ENCODE assay signal across 9 mouse cellular contexts in genomic region chr6:23248313-23249052, GRCm38 (mm10). TPM values are rescaled to one million over a fixed set of nuclear protein-coding genes. Genes with fewer than 3 reads are reported as not detected.
DNase-seq lines count a peak whose midpoint lies in the region; ATAC-seq lines count a peak whose summit lies in the region.
"Had no signal": no experiment of that assay in that cellular context is flagged by ENCODE, and none has a peak within 500 bp of the region (broad histone marks: within the 10 kb centered on the region; RNA-seq: fewer than 3 reads in every experiment).

Gene Fezf1 (minus strand): TSS chr6:23248362.

- H3K4me1 ChIP-seq in lung, embryonic 16.5 days (replicated peaks; ENCODE audit: control insufficient read depth, insufficient read depth, low read length) = peaks cover 7% of the 10 kb centered on the region; the same call in 1 of the 2 replicates
- H3K4me1 ChIP-seq in forebrain, embryonic 10.5 days = peaks cover 79% of the 10 kb centered on the region
- H3K4me1 ChIP-seq in limb, embryonic 13.5 days = peaks cover 30% of the 10 kb centered on the region
- peaks cover 22% of the 10 kb centered on the region for H3K4me1 ChIP-seq in stomach, embryonic 15.5 days

- ATAC-seq in lung, embryonic 16.5 days (ENCODE audit: low read depth) = 0 out of 2 replicates have a peak, but pooled peaks have one; percentile 26
- ATAC-seq in limb, embryonic 13.5 days (ENCODE audit: low FRiP score, low read depth) = no peak
- no peak for ATAC-seq in stomach, embryonic 15.5 days (ENCODE audit: insufficient read depth, low FRiP score, low read depth)

- WGBS in lung, embryonic 16.5 days = under 1% methylated on average over 31 of the region's 31 CpGs
- under 1% methylated on average over 31 of the region's 31 CpGs for WGBS in forebrain, embryonic 10.5 days
- WGBS in limb, embryonic 13.5 days = 1% methylated on average over 31 of the region's 31 CpGs
- under 1% methylated on average over 31 of the region's 31 CpGs for WGBS in stomach, embryonic 15.5 days

- DNase-seq in lung, postnatal 10 days = no peak
- peak; percentile 70 for DNase-seq in forebrain, embryonic 10.5 days (ENCODE audit: extremely low spot score, low spot score)
- no peak for DNase-seq in adrenal gland, postnatal 10 days
- DNase-seq in frontal cortex, adult 2 months (ENCODE audit: extremely low spot score in 1 of 2, low spot score in 1 of 2) = no peak
- no peak for DNase-seq in urinary bladder, postnatal 36 days (ENCODE audit: low spot score in 2 of 2)

- H3K4me2 ChIP-seq in lung, embryonic 16.5 days (ENCODE audit: low read depth, low read length) = peak within 1 kb of the TSS; percentile 80
- peak within 1 kb of the TSS; percentile 75 for H3K4me2 ChIP-seq in limb, embryonic 13.5 days (replicated peaks)
- peak within 1 kb of the TSS; percentile 65 for H3K4me2 ChIP-seq in stomach, embryonic 15.5 days

- H3K4me3 ChIP-seq in lung, embryonic 16.5 days (ENCODE audit: low read length) = peak within 1 kb of the TSS; percentile 50
- H3K4me3 ChIP-seq in forebrain, embryonic 10.5 days = peak within 1 kb of the TSS; percentile 81
- peak within 1 kb of the TSS; percentile 46 for H3K4me3 ChIP-seq in limb, embryonic 13.5 days
- H3K4me3 ChIP-seq in stomach, embryonic 15.5 days (replicated peaks) = peak within 1 kb of the TSS; percentile 36

- H3K9me3 ChIP-seq in lung, embryonic 16.5 days (ENCODE audit: control insufficient read depth, low read length) = no peaks in the 10 kb centered on the region
- H3K9me3 ChIP-seq in forebrain, embryonic 10.5 days = no peaks in the 10 kb centered on the region
- H3K9me3 ChIP-seq in limb, embryonic 13.5 days = no peaks in the 10 kb centered on the region
- no peaks in the 10 kb centered on the region for H3K9me3 ChIP-seq in stomach, embryonic 15.5 days

- no peak within 1 kb of the TSS for H3K9ac ChIP-seq in lung, embryonic 16.5 days (ENCODE audit: low read length)
- H3K9ac ChIP-seq in limb, embryonic 13.5 days = no peak within 1 kb of the TSS
- H3K9ac ChIP-seq in stomach, embryonic 15.5 days = no peak within 1 kb of the TSS
- H3K9ac ChIP-seq: liver, embryonic 14.5 days had no signal

- H3K27ac ChIP-seq in lung, embryonic 16.5 days (ENCODE audit: low read length) = no peak within 1 kb of the TSS
- peak within 1 kb of the TSS; percentile 99 for H3K27ac ChIP-seq in forebrain, embryonic 10.5 days
- H3K27ac ChIP-seq in limb, embryonic 13.5 days = no peak within 1 kb of the TSS
- no peak within 1 kb of the TSS for H3K27ac ChIP-seq in stomach, embryonic 15.5 days
- H3K27ac ChIP-seq: liver, embryonic 14.5 days had no signal

- H3K27me3 ChIP-seq in lung, embryonic 16.5 days (ENCODE audit: control insufficient read depth, insufficient read depth, low read depth, low read length) = peaks cover 87% of the 10 kb centered on the region
- peaks cover 98% of the 10 kb centered on the region for H3K27me3 ChIP-seq in forebrain, embryonic 10.5 days (ENCODE audit: poor library complexity, severe bottlenecking)
- peaks cover 85% of the 10 kb centered on the region for H3K27me3 ChIP-seq in limb, embryonic 13.5 days
- peaks cover 80% of the 10 kb centered on the region for H3K27me3 ChIP-seq in stomach, embryonic 15.5 days (replicated peaks)

- no peaks in the 10 kb centered on the region for H3K36me3 ChIP-seq in lung, embryonic 16.5 days (ENCODE audit: control insufficient read depth, insufficient read depth, low read length)
- H3K36me3 ChIP-seq in forebrain, embryonic 10.5 days (replicated peaks) = peaks cover 8% of the 10 kb centered on the region
- H3K36me3 ChIP-seq in limb, embryonic 13.5 days = no peaks in the 10 kb centered on the region
- H3K36me3 ChIP-seq in stomach, embryonic 15.5 days = no peaks in the 10 kb centered on the region

RNA-seq across cellular contexts. Expression of gene Fezf1, which starts in this region (rescaled TPM):
- not detected in 2 replicates for polyA plus RNA-seq in lung, embryonic 16.5 days (2015; fragmentation: Nextera tagmentation; extraction: Ambion mirVana)
- 35.1 and 38.2 TPM in 2 replicates for polyA plus RNA-seq in forebrain, embryonic 10.5 days (2016; fragmentation: Nextera tagmentation; extraction: Ambion mirVana)
- polyA plus RNA-seq in limb, embryonic 13.5 days (2015; fragmentation: Nextera tagmentation; extraction: Ambion mirVana) = not detected in 2 replicates
- not detected in 2 replicates for polyA plus RNA-seq in stomach, embryonic 15.5 days (2015; fragmentation: Nextera tagmentation; extraction: Ambion mirVana)
- not detected for total RNA-seq in adrenal gland, postnatal 10 days (2021)
- polyA plus RNA-seq in frontal cortex, adult 2 months (2012; rRNA removed) = 0.08 and 0.29 TPM in 2 replicates
- polyA plus RNA-seq: liver, embryonic 14.5 days had no signal

Comparison
In these comparisons a context has a peak if more than half of its experiments do, and no peak if none do; other contexts are left out.
1. RNA of gene Fezf1 (polyA plus RNA-seq): 35.1 to 38.2 TPM in forebrain, embryonic 10.5 days; 0.08 to 0.29 TPM in frontal cortex, adult 2 months, not detected in limb, embryonic 13.5 days, not detected in lung, embryonic 16.5 days and not detected in stomach, embryonic 15.5 days; every median in the first group is over 10 times any median in the second.
2. Peak in ATAC-seq, H3K4me3 ChIP-seq and H3K4me2 ChIP-seq in lung, embryonic 16.5 days; RNA of the gene not detected or under 1 TPM.
3. Peak in every context shown above with its lines, with median percentiles within 50 percentile points of each other: H3K4me2 ChIP-seq and H3K4me3 ChIP-seq.